Mouse (Mus musculus) megakaryocyte, embryonic 14.5 days (primary cell): ENCODE measurements around the gene Sp2.

Source experiments
- FLI1 ChIP-seq: IDR thresholded peaks from 2 replicates; pipeline ENCODE4 v1.6.1; 2012; ENCODE audit warnings: low read length, inconsistent platforms, mixed read lengths
- GATA1 ChIP-seq: IDR thresholded peaks from 3 replicates; pipeline ENCODE4 v1.6.1; 2012; ENCODE audit warnings: mixed read lengths, low read length, inconsistent platforms, borderline replicate concordance

GRCm38 (mm10) chr11:96966914-96967543 lies 15.7 kb downstream of the Sp2 start:
- TF ChIP-seq GATA1 (no peak), FLI1 (no peak)
